Mouse (Mus musculus) thymus, postnatal 36 days (tissue): ENCODE results near the gene Aadat.
"Not testable (repeated sequence)": the region's sequence is repeated elsewhere in the genome, so short reads cannot be mapped to it uniquely, and the experiment has no call there.

ENCODE experiments used
- DNase-seq, 2 experiments: peaks; one replicate each; pipeline ENCODE4 v3.0.0; 2022; ENCODE audit warnings: mixed read lengths in 2 of 2

The Aadat gene

GRCm38 (mm10) chr8:60505653-60506521 is at the start of gene Aadat:
Aadat (plus strand) TSS chr8:60505932.
- DNase-seq: no peak

DNA sequence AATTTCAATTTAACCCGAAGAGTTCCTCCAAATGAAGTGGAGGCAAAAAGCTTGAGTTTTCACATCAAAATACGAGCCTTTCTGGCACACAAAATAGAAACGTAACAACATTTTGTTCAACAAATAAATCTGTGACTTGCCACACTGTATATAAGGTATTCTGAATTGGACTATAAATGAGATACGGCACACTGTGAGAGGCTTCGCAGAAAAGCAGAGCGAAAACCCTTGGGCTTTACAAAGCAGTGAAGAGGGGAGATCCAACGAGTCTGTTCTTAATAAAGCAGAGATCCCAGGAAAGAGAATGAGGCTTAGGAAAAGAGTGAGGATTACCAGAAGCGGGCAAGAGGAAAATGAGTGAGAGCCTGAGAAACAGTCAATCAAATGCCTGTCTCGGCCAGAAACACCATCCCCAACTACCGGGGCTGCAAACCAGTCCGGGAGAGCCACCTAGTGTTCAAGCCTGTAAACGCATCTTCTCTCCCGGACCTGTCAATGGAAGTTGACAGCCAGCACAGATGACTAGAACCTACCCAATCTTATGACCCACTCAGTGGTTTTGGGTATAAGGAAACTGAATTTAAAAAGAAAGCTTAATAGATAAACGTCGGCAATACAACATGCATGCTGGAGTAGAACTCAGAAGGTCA is 38.9 kb upstream of the Aadat start:
- no peak for DNase-seq

DNA sequence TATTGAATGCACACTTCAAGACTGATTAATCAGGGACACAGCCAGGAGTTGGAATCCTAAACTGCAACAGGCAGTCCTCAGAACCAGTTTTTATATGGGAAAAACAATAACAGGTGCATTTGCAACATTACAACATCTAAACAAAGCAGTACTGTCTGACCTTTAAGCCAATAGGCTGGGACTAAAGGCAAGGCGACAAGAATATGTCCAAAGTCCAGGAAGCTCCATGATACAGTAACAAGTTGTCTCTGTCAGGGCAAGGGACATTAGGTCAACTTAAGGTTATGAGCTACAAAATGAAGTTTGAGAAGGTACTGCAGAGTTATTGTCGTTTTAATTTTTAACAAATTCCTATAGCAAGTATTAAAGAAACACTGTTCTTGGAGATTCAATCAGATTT is 15.6 kb upstream of the Aadat start:
- DNase-seq: no peak

DNA sequence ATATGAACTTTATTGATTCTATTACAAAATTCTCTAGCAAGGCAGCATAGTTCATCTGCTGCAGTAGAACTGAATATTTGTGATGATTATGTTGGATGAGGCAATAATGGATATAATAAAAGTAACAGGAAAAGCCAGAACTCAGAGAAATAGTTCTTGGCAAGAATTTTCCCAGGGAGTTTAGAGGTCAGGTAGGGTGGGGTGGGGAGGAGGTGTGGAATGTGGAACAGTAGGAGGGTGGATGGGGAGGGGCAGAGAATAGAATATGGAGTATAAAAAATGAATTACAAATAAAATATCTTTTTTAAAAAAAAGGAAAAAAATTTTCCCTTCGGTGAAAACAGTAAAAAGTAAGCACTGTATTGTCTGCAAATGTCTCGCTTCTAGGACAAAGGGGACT is 13.9 kb upstream of the Aadat start:
- no peak for DNase-seq

GRCm38 (mm10) chr8:60492471-60492870 is 13.3 kb upstream of the Aadat start:
- no peak for DNase-seq

DNA sequence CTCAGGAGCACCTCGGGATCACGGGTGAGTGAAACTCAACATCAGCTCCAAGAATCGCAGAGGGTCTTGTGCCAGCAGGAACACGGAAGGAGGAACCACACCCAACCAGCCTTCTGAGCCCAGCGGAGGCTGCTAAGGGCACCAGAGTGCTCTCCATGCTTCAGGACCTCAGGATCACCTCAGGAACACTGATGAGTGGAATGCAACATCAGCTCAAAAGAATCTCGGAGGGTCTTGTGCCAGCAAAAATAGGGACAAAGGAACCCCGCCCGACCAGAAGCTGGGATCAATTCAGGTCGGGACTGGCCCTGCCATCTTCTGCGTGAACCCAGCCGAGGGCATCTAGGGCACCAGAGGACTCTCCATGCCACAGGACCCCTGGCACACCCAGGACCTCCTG is 11.1 kb upstream of the Aadat start:
- no peak for DNase-seq

DNA sequence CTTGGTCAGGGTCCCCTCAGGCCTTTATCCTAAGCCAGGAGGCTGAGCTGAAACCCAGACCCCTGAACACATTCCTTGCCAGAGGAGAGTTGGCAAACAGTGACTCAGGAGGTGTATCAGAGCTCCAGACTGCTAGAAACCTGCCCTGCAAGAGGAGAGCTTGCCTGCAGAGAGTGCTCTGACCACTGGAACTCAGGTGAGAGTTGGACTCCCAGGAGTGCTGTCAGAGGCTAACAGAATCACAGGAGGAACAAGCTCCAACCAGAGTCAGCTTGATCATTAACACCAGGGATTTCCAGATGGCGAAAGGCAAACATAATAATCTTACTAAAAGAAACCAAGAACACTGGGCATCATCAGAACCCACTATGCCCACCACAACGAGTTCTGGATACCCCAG is 10.7 kb upstream of the Aadat start:
- not testable (repeated sequence) for DNase-seq

DNA sequence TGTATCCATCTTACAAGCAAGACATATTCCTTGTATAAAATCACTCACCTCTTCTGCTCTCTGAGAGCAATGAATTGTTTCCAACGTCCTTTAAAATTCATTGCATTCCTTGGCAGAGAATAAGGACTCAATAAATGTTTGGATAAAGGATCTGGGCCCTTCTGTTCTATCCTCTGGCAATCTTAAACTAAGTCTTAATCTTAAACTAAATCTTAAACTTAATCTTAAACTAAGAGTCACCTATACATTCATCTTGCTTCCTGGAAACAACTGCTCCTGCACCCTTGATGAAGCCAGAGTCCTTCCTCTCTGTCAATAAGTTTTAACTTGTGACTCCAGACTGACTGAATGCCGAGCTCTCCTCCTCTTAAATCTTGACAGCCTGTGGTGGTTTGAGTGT is 2.6 kb upstream of the Aadat start, which contains the start of gene Gm10283:
TSS of gene Gm10283 (minus strand) at position 101 of the 400 bp plus-strand sequence.
- DNase-seq: no peak

- no peak for DNase-seq
Measured at GRCm38 (mm10) chr8:60518286-60518685, 12.6 kb downstream of the Aadat start.

- no peak for DNase-seq
Measured at GRCm38 (mm10) chr8:60534945-60535344, 29.2 kb downstream of the Aadat start.

- no peak for DNase-seq
Measured at GRCm38 (mm10) chr8:60566783-60567182, 61.1 kb downstream of the Aadat start.

GRCm38 (mm10) chr8:60577231-60577630 is 71.5 kb downstream of the Aadat start:
- no peak for DNase-seq

GRCm38 (mm10) chr8:60583369-60583768 is 77.6 kb downstream of the Aadat start:
- DNase-seq: no peak

- not testable (repeated sequence) for DNase-seq
Measured at GRCm38 (mm10) chr8:60591352-60592105, 85.8 kb downstream of the Aadat start.

DNA sequence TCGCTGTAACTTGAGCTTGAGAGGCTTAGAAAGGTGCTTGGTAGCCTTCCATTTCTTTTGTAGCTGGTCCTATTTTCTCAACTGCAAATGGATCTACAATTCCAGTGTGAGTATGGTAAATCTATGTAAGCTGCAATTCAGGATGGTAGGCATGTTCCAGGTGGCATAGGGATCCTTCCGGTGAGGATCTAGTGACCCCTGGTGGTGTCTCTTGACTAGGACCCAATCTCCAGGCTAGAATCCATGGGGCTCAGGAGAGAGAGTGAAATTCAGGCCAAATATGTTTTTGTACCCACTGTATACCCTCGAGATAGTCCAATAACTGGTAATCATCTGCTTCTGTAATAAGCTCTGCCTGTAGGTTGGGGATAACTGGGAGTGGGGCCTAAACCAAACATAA is 89.0 kb downstream of the Aadat start:
- DNase-seq: no peak
